Mouse (Mus musculus) hindbrain, embryonic 16.5 days (tissue): ENCODE results near the gene Fbxw8. TPM values are rescaled to one million over a fixed set of nuclear protein-coding genes. Genes with fewer than 3 reads are reported as not detected.

ENCODE experiments used
- ATAC-seq: fragments of 200-750 bp; cut with Nextera tagmentation; 2 replicates; pipeline ENCODE4 v1.8.0; 2017; ENCODE audit warnings: moderate TSS enrichment, moderate library complexity
- H3K27ac ChIP-seq: fragments of 300-500 bp; sonication (generic); 2 replicates; pipeline ENCODE4 v1.5.1; 2014; ENCODE audit warnings: low read depth, mild to moderate bottlenecking, control low read depth, low read length, moderate library complexity
- H3K27me3 ChIP-seq: fragments of 300-500 bp; sonication (generic); replicated peaks from 2 replicates; pipeline ENCODE4 v1.6.1; 2014; ENCODE audit warnings: low read length; ENCODE audit not compliant: control insufficient read depth, insufficient read depth
- H3K36me3 ChIP-seq: fragments of 300-500 bp; sonication (generic); 2 replicates; pipeline ENCODE4 v1.6.1; 2014; ENCODE audit warnings: mild to moderate bottlenecking, low read length, moderate library complexity, mixed read lengths; ENCODE audit not compliant: control insufficient read depth, insufficient read depth
- H3K4me1 ChIP-seq: fragments of 300-500 bp; sonication (generic); 2 replicates; pipeline ENCODE4 v1.6.1; 2014; ENCODE audit warnings: low read depth, low read length; ENCODE audit not compliant: control insufficient read depth, insufficient read depth
- H3K4me2 ChIP-seq: fragments of 300-500 bp; sonication (generic); 2 replicates; pipeline ENCODE4 v1.6.1; 2014; ENCODE audit warnings: mild to moderate bottlenecking, low read length, control low read depth, moderate library complexity
- H3K4me3 ChIP-seq: fragments of 300-500 bp; sonication (generic); 2 replicates; pipeline ENCODE4 v1.5.1; 2014; ENCODE audit warnings: mild to moderate bottlenecking, low read length, control low read depth, moderate library complexity
- H3K9ac ChIP-seq: fragments of 300-500 bp; sonication (generic); 2 replicates; pipeline ENCODE4 v1.6.1; 2014; ENCODE audit warnings: low read depth, mild to moderate bottlenecking, control low read depth, low read length, moderate library complexity
- H3K9me3 ChIP-seq: fragments of 300-500 bp; sonication (generic); 2 replicates; pipeline ENCODE4 v1.6.1; 2014; ENCODE audit warnings: mild to moderate bottlenecking, low read length, moderate library complexity; ENCODE audit not compliant: control insufficient read depth
- WGBS: fragments of 180-500 bp; shearing (Covaris S2); extraction: QIAGEN DNeasy Blood & Tissue Kit; methylation state at CpG from one replicate; pipeline ENCODE4 v1.1.7; 2014; 5-methylcytosine and 5-hydroxymethylcytosine counted together
- polyA plus RNA-seq: library from polyadenylated mRNA; unstranded; fragments of >200 nt; fragmentation: Nextera tagmentation; extraction: Ambion mirVana; gene quantifications from 2 replicates; pipeline ENCODE4 v1.2.1, GENCODE M21; 2015

Gene Fbxw8
- polyA plus RNA-seq = 18.7 and 21.6 TPM in 2 replicates

DNA sequence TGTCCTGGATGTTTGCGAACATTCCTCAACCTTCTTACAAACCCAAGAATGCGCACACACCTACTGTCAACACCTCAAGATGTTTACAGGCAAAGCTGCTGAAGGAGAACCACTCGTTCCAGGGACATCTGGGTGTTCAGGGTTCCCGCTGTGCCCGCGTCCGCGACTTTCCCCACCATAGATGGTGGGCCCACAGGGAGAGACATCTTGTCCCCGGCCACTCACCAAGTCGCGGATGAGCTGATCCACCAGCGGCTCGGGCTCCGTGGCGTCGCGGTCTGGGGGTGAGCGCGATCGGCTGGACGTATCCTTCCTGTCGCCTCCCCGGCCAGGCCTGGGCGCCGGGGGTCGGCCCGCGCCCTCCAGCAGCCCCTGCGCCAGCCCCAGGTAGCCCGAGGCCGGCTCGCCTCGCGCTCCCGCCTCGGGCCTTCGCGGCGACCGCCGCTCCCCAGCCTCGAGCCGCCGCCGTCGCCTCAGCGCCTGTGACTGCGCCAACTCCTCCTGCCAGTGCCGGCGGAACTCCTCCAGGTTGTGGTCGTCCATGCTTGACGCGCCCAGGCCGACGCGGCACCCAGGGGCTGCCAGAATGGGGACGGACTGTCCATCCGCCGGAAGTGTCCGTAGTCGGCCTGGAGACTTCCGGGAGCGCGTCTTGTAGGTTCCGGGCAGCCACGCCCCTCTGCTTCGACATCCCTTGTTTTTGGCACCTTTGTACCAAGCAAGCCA is at the start of gene Fbxw8:
Gene Fbxw8 (minus strand): TSS at position 626 of the 726 bp plus-strand sequence.
- Histone ChIP-seq H3K9me3 (no peaks in the 10 kb centered on the region), H3K9ac (peak within 1 kb of the TSS; percentile 94), H3K4me2 (peak within 1 kb of the TSS; percentile 77), H3K27me3 (no peaks in the 10 kb centered on the region), H3K27ac (peak within 1 kb of the TSS; percentile 51; the same call in 1 of the 2 replicates), H3K4me3 (peak within 1 kb of the TSS; percentile 94), H3K4me1 (peaks cover 15% of the 10 kb centered on the region), H3K36me3 (no peaks in the 10 kb centered on the region)
- under 1% methylated on average over 61 of the region's 67 CpGs for WGBS
- peak; percentile 91 for ATAC-seq

DNA sequence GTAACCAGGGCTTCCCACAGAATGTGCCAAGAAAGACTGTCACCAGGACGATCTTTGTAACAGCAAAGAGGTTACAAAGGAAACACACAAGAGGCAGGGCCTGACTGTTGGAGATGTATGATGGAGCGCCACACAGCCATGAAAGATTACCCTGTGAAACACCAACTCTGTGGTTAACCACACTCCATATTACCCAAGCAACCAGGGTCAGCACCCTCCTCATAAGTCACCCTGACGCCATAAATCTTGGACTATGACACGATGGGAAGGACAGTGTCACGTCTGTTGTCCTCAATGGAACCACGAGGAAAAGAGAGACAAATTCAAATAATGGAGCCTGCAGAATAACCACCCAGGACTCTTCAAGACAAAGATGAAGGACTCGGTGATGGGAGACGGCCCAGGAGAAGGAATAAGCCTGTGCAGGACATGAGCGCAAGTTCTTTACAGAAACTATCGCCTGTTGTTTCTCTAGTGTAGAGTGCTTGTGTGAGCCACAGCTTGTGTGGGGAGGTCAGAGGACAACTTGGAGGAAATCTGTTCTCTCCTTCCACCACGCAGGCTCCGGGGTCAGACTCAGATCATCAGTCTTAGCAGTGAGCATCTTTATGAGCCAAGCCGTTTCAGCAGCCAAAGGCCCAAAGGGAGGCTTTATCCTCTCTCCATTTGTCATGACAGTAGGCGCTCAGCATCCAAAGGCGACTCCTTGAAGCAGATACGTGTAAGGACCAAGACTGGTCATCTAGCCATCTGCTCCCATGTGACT is 49.6 kb upstream of the Fbxw8 start:
- WGBS = 56% methylated on average over 16 of the region's 16 CpGs
- Histone ChIP-seq H3K4me1 (no peaks in the 10 kb centered on the region), H3K27ac (no peak overlapping the region), H3K4me3 (no peak overlapping the region), H3K9ac (no peak overlapping the region), H3K36me3 (peaks cover 14% of the 10 kb centered on the region), H3K27me3 (no peaks in the 10 kb centered on the region), H3K9me3 (no peaks in the 10 kb centered on the region), H3K4me2 (no peak overlapping the region)
- no peak for ATAC-seq

DNA sequence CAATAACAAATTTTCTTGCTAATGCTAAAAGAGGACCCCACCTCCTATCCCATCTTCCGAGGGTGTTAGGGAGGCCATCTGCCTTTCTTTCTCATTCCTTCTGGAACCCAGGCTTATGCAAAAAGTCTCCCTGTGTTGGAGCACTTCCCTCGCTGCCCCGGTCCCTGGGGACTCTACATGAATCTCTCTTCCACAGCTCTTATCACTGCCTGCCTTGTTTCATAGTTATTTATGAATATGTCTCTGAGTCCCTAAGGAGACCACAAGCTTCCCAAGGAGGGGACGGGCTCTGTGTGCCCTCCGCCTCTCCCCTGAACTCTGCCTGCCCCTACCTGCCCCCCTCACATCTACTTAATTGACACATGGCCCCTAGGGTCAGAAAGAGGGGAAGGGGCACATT is 44.4 kb upstream of the Fbxw8 start:
- no peak overlapping the region for H3K27ac ChIP-seq

DNA sequence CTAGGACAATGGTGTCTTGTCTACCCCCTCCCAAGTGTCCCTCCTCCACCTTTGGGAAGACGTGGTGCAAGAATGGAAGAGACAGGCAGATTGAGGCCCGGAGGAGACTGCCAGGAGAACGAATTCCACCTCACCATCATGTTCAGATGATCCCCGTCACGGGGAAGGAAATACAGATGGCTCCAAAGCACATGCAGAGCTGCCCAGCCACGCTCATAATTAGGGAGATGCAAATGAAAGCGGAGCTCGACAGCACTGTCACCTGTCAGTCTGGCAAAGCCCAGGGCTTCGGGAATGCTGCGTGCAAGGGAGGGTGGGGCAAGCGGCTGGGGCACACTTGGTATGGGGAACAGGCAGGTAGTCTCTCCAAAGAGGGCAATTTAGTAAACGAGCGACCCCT is 42.2 kb upstream of the Fbxw8 start:
- 70% methylated on average over 13 of the region's 13 CpGs for WGBS
- Histone ChIP-seq H3K4me1 (peaks cover 6% of the 10 kb centered on the region; the same call in 1 of the 2 replicates), H3K4me2 (no peak overlapping the region), H3K9ac (no peak overlapping the region), H3K36me3 (peaks cover 15% of the 10 kb centered on the region), H3K27me3 (no peaks in the 10 kb centered on the region), H3K9me3 (no peaks in the 10 kb centered on the region), H3K27ac (no peak overlapping the region), H3K4me3 (no peak overlapping the region)
- no peak for ATAC-seq

More for the DNA sequence above, 44.4 kb upstream of the Fbxw8 start:
- H3K36me3 ChIP-seq = peaks cover 15% of the 10 kb centered on the region
- no peaks in the 10 kb centered on the region for H3K9me3 ChIP-seq
- no peaks in the 10 kb centered on the region for H3K27me3 ChIP-seq
- no peak overlapping the region for H3K4me3 ChIP-seq
- 64% methylated on average over 5 of the region's 5 CpGs for WGBS
- no peak for ATAC-seq
- H3K9ac ChIP-seq = no peak overlapping the region
- H3K4me1 ChIP-seq = no peaks in the 10 kb centered on the region
- no peak overlapping the region for H3K4me2 ChIP-seq

DNA sequence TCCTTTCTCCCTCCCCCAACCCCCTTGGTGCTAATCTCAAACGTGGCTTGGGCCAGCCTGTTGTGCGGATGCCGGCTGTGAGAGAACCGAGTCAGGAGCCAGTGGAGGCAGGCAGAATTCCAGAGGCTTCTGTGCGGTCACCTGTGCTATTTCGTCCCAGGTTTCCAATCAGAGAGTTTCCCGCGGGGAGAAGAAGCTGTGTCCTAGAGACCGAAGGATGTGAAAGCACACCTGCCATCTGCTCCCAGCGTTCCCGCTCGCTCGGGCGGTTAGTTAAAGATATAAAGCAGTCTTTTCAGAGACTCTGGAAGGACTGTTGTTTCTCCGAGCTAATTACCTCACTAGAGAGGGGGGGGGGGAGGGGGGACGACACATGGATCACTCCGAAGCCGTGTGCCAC is 37.0 kb upstream of the Fbxw8 start:
- Histone ChIP-seq H3K4me2 (no peak overlapping the region), H3K9me3 (no peaks in the 10 kb centered on the region), H3K27ac (peak overlapping the region; percentile 17; the same call in 1 of the 2 replicates), H3K4me1 (peaks cover 13% of the 10 kb centered on the region), H3K36me3 (no peaks in the 10 kb centered on the region), H3K9ac (no peak overlapping the region; the same call in 1 of the 2 replicates), H3K27me3 (no peaks in the 10 kb centered on the region), H3K4me3 (no peak overlapping the region)
- ATAC-seq = 0 out of 2 replicates have a peak, but pooled peaks have one; percentile 28
- 14% methylated on average over 18 of the region's 18 CpGs for WGBS

DNA sequence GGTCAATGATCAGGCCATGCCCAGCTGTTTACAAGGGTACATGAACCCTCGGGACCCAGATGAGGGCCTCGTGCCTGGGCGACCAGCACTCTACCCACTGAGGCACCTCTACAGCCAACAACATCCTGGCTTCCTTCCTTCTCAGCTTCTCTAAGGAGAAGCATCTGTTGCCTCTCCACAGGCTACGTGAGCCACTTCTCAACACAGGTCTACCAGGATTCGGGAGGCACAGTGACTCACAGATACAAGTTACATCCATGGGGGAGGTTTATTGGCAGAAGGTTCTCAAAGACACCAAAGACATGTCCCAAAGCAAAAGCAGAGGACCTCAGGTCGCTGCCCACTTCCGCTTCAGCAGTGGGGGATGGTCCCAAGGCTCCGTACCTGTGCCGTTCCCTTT is 35.2 kb upstream of the Fbxw8 start:
- Histone ChIP-seq H3K9ac (no peak overlapping the region), H3K4me3 (no peak overlapping the region), H3K27ac (no peak overlapping the region), H3K9me3 (no peaks in the 10 kb centered on the region), H3K4me2 (no peak overlapping the region), H3K36me3 (no peaks in the 10 kb centered on the region), H3K27me3 (no peaks in the 10 kb centered on the region), H3K4me1 (peaks cover 13% of the 10 kb centered on the region)
- WGBS = 80% methylated on average over 9 of the region's 9 CpGs
- no peak for ATAC-seq

GRCm38 (mm10) chr5:118188356-118188755 is 33.1 kb upstream of the Fbxw8 start:
- Histone ChIP-seq H3K36me3 (no peaks in the 10 kb centered on the region), H3K27ac (no peak overlapping the region), H3K4me2 (no peak overlapping the region), H3K9ac (no peak overlapping the region), H3K27me3 (no peaks in the 10 kb centered on the region), H3K4me1 (peaks cover 13% of the 10 kb centered on the region), H3K9me3 (no peaks in the 10 kb centered on the region), H3K4me3 (no peak overlapping the region)
- 45% methylated on average over 6 of the region's 6 CpGs for WGBS
- ATAC-seq = no peak

- peak; percentile 12; the same call in 1 of the 2 replicates for ATAC-seq
- no peak overlapping the region for H3K4me2 ChIP-seq
- WGBS = 50% methylated on average over 9 of the region's 9 CpGs
- H3K27me3 ChIP-seq = no peaks in the 10 kb centered on the region
- H3K9ac ChIP-seq = no peak overlapping the region
- H3K27ac ChIP-seq = no peak overlapping the region
- H3K36me3 ChIP-seq = no peaks in the 10 kb centered on the region
- no peaks in the 10 kb centered on the region for H3K9me3 ChIP-seq
- peaks cover 4% of the 10 kb centered on the region for H3K4me1 ChIP-seq
- no peak overlapping the region for H3K4me3 ChIP-seq
Observed at GRCm38 (mm10) chr5:118186903-118187633, 31.8 kb upstream of the Fbxw8 start.
